Mouse (Mus musculus): ENCODE measurements around the gene Epha4.

GRCm38 (mm10) chr1:77369255-77369837 is 145.5 kb downstream of the Epha4 start:
- no peak for TF ChIP-seq CTCF (IDR thresholded peaks at IDR 0.05)
- no peak for TF ChIP-seq EP300 (IDR thresholded peaks at IDR 0.05; ENCODE audit: insufficient read depth, low read depth, low read length)

Measured in heart, adult 2 months (tissue).